Mouse (Mus musculus) ES-E14 (cell line): ENCODE results near the gene 6030445D17Rik. TPM values are rescaled to one million over a fixed set of nuclear protein-coding genes. Genes with fewer than 3 reads are reported as not detected.
A peak's percentile ranks its signal among the peaks of the same experiment; 100 is the strongest.

ENCODE experiments used
- DNase-seq: peaks from one replicate; pipeline ENCODE4 v3.0.0-alpha.2; 2013; ENCODE audit warnings: low read depth, low spot score
- H3K27ac ChIP-seq: 2 replicates; pipeline ENCODE4 v1.5.1; 2012; ENCODE audit warnings: low read depth, mild to moderate bottlenecking, low read length, moderate library complexity, mixed read lengths; ENCODE audit not compliant: poor library complexity, insufficient read depth, severe bottlenecking
- H3K36me3 ChIP-seq: 2 replicates; pipeline ENCODE4 v1.6.1; 2012; ENCODE audit warnings: mild to moderate bottlenecking, low read length, moderate library complexity, mixed read lengths; ENCODE audit not compliant: control insufficient read depth, poor library complexity, insufficient read depth, severe bottlenecking
- H3K4me1 ChIP-seq, 2 experiments: fragments of 150-350 bp in 1 of 2; sonication (generic) in 1 of 2; 2 replicates each; pipeline ENCODE4 v1.6.1; 2012; ENCODE audit warnings: low read length in 2 of 2, mild to moderate bottlenecking in 1 of 2, mixed read lengths in 1 of 2; ENCODE audit not compliant: control insufficient read depth in 2 of 2, insufficient read depth in 2 of 2, poor library complexity in 1 of 2
- H3K4me3 ChIP-seq, 2 experiments: fragments of 150-350 bp in 1 of 2; sonication (generic) in 1 of 2; 2 replicates each; pipeline ENCODE4 v1.5.1; 2012; ENCODE audit warnings: low read length in 2 of 2, low read depth in 1 of 2, mild to moderate bottlenecking in 1 of 2, mixed read lengths in 1 of 2; ENCODE audit not compliant: insufficient read depth in 1 of 2, poor library complexity in 1 of 2, severe bottlenecking in 1 of 2
- H3K9ac ChIP-seq: 2 replicates; pipeline ENCODE4 v1.6.1; 2012; ENCODE audit warnings: low read depth, mild to moderate bottlenecking, low read length, mixed read lengths; ENCODE audit not compliant: poor library complexity, insufficient read depth, severe bottlenecking
- H3K9me3 ChIP-seq: fragments of 150-350 bp; sonication (generic); 2 replicates; pipeline ENCODE4 v1.6.1; 2012; ENCODE audit warnings: low read depth, mild to moderate bottlenecking, low read length; ENCODE audit not compliant: control insufficient read depth, insufficient read depth
- CHD2 ChIP-seq: IDR thresholded peaks from 2 replicates; pipeline ENCODE4 v1.6.1; 2014; ENCODE audit warnings: mild to moderate bottlenecking, low read depth, low read length, inconsistent platforms
- HCFC1 ChIP-seq: IDR thresholded peaks from 2 replicates; pipeline ENCODE4 v1.6.1; 2012; ENCODE audit warnings: low read length, inconsistent platforms, borderline replicate concordance; ENCODE audit not compliant: insufficient read depth
- MAFK ChIP-seq: IDR thresholded peaks from 2 replicates; pipeline ENCODE4 v1.6.1; 2014; ENCODE audit warnings: mild to moderate bottlenecking, low read depth, low read length, inconsistent platforms; ENCODE audit not compliant: insufficient read depth
- ZC3H11A ChIP-seq: IDR thresholded peaks from 2 replicates; pipeline ENCODE4 v1.6.1; 2012; ENCODE audit warnings: low read depth, mild to moderate bottlenecking, inconsistent platforms, low read length, borderline replicate concordance
- ZNF384 ChIP-seq: IDR thresholded peaks from 2 replicates; pipeline ENCODE4 v1.6.1; 2012; ENCODE audit warnings: low read depth, low read length, inconsistent platforms
- in situ Hi-C, 2 experiments: fragments of 600-800 bp; cut with MboI; formaldehyde crosslinking; loops; one replicate each; pipeline ENCODE4 v1.15.1; 2025; ENCODE audit warnings: low sequenced_read_pairs in 2 of 2, inconsistent platforms in 1 of 2; ENCODE audit not compliant: unreplicated experiment in 2 of 2
- total RNA-seq: library from RNA; depleted of rRNA; stranded (reverse); fragments of 300-350 nt; gene quantifications from 2 replicates; pipeline ENCODE4 v1.2.3, GENCODE M21; 2012

Gene 6030445D17Rik
- total RNA-seq, 1 experiment, result 0.89 TPM

DNA sequence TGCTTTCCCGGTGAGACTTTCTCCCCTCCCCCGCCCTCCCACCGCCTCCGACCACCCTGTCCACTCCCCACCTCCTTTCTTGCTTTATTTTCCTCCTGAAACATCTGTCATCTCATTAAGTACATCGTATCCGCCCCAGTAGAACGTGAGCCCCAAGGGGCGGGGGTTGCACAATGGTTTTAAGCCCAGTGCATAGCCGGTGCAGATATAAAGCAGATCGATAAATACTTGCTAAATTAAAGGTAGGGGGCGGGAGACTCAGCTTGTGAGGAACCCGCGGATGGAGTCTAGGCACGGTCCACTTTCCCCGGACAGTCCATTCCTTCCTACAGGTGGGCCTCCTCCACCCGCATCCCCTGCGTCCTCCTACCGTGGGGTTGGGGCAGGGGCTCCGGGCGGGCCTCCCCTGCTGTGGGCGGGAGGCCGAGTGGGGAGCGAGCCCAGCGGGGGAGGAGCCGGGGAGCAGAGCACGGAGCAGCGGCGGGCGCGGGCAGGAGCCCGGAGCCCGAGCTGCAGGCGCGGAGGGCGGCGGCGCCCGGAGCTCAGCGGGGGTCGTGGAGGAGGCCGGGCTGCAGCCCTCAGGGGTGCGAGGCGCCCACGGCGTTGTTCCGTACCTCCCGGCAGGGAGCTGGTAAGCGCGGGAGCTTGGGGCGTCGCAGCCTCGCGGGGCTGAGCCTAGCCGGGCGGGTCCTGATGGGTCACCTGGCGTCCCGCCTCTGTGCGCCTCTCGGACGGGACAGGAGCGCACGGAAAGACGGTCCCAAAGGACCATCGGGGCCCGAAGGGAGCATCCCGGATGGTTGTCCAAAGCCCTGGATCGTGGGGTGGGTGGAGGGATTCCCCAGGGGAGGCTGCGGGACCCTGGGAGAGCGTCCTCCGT is 37.7 kb upstream of the 6030445D17Rik start:
- H3K4me1 ChIP-seq, result peaks cover 0 to 4% of the 10 kb centered on the region in 2 experiments; a peak in 2 of 4 replicates
- H3K36me3 ChIP-seq, result no peaks in the 10 kb centered on the region
- peak overlapping the region; percentile 62; the same call in 1 of the 2 replicates for H3K9ac ChIP-seq
- H3K4me3 ChIP-seq, result peak overlapping the region; percentile 64 to 82
- no peak for DNase-seq
- H3K9me3 ChIP-seq, result no peaks in the 10 kb centered on the region
- in situ Hi-C loops, result no loop called here
- no peak for TF ChIP-seq CHD2
- TF ChIP-seq HCFC1, result 0 out of 2 replicates have a peak, but pooled peaks have one; percentile 19
- H3K27ac ChIP-seq, result no peak overlapping the region

DNA sequence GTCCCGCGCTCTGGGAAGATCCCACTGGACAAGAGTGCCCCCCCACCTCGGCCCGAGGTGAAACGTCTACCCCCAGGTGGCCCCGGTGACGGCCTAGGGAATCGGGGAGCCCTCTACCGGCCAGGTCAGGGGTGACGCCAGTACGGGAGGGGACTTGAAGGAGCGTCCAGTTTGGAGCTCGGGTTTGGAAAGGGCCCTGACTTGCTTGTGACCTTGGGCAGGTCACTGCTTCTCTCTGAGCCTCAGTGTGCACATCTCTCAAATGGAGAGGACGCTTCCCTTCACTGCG is 37.1 kb upstream of the 6030445D17Rik start:
- H3K4me1 ChIP-seq, result peaks cover 0 to 4% of the 10 kb centered on the region in 2 experiments; a peak in 2 of 4 replicates
- no peaks in the 10 kb centered on the region for H3K9me3 ChIP-seq
- in situ Hi-C loops, result no loop called here
- no peak for DNase-seq
- no peak for TF ChIP-seq ZC3H11A
- TF ChIP-seq ZNF384, result no peak
- TF ChIP-seq CHD2, result no peak
- TF ChIP-seq MAFK, result no peak
- no peak for TF ChIP-seq HCFC1
- no peak overlapping the region for H3K27ac ChIP-seq
- H3K4me3 ChIP-seq, result peak overlapping the region; percentile 64 to 82
- peak overlapping the region; percentile 62; the same call in 1 of the 2 replicates for H3K9ac ChIP-seq
- no peaks in the 10 kb centered on the region for H3K36me3 ChIP-seq

DNA sequence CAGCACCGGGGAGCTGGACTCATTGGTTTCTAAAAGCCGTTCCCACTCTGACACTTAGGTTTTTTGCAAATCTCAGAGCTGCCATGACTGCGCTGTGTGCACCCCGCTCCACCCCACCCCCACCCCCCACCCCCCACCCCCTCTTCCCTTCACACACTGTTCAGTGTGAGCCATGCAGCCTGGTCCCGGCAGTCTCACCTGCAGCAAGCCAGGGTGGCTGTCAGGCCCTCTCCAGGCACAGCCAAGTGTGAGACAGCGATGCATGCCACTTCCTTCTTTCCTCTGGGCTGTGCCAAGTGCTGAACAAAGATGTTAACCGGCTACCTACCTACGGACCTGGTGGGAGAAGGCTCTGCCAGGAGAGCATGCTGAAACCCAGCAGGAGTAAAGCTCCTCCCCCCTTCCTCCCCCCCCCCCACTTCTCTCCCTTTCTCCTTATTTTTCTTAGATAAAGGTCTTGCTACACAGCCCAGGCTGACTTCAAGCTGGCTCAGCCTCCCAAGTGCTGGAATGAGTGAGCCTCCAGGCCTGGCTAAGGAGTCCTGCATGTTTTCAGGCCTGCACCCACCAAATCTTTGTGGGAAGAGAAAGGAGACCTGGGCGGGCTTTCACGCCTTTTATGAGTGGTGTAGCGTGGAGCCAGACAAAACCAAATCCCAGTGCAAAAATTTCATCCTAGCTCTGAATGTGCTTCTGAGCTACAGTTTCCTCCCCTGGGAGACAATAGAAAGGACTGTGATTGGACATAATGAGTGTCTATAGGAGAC is 31.3 kb upstream of the 6030445D17Rik start:
- Histone ChIP-seq H3K9me3 (no peaks in the 10 kb centered on the region), H3K27ac (no peak overlapping the region), H3K4me3 (no peak overlapping the region), H3K9ac (no peak overlapping the region), H3K36me3 (no peaks in the 10 kb centered on the region), H3K4me1 (peaks cover 0 to 7% of the 10 kb centered on the region in 2 experiments; a peak in 1 of 4 replicates)
- in situ Hi-C loops, result no loop called here
- TF ChIP-seq ZC3H11A (no peak), MAFK (peak; percentile 49; the same call in 1 of the 2 replicates)
- DNase-seq, result no peak

DNA sequence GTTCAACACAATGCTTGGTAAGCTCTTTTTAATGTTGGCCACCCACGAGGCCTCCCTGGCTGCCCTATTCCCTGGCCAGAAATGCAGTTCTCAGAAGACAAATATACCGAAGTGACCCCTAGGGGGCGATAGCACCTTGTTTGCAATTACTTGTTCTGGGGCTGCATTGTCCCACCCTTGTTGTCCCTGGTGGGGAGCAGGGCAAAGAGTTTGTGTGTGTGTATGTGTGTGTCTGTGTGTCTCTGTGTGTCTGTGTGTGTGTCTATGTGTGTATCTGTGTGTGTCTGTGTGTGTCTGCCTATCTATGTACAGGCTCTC is 30.7 kb upstream of the 6030445D17Rik start:
- in situ Hi-C loops, result no loop called here
- Histone ChIP-seq H3K9ac (no peak overlapping the region), H3K9me3 (no peaks in the 10 kb centered on the region), H3K36me3 (no peaks in the 10 kb centered on the region), H3K4me1 (peaks cover 0 to 7% of the 10 kb centered on the region in 2 experiments; a peak in 1 of 4 replicates), H3K27ac (no peak overlapping the region), H3K4me3 (no peak overlapping the region)
- peak; percentile 77 for DNase-seq
- no peak; the same call in 1 of the 2 replicates for TF ChIP-seq MAFK
- no peak for TF ChIP-seq HCFC1
- no peak for TF ChIP-seq ZNF384
- TF ChIP-seq CHD2, result no peak
- TF ChIP-seq ZC3H11A, result no peak
